Mouse (Mus musculus) ovary, postnatal 36 days (tissue): Measurements from ENCODE around the gene Cartpt.
"Not testable (repeated sequence)": the region's sequence is repeated elsewhere in the genome, so short reads cannot be mapped to it uniquely, and the experiment has no call there.

Source experiments
- DNase-seq: peaks from one replicate; pipeline ENCODE4 v3.0.0; 2022; ENCODE audit warnings: low spot score, mixed read lengths

The Cartpt gene

DNA sequence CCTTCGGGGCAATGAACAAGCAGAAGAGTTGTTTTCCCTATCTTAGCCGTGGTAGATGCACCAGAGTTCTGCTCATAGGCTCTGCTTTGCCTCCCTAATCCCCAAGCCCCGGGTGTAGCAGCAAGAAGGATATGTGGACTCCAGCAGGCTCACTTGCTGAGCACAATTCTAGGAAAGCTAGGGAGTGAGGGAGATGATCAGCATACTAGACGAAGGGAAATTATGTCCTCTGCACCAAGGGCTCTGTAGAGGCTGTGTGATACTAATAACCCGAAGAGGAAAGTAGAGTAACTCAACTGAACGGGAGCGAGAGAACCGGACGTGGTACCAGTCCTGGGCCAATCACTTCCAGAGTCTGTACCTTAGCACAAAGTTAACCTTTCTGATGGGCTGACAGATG is at the start of gene Cartpt:
Gene Cartpt, minus strand, starts transcription at position 127 of the 400 bp plus-strand sequence.
- DNase-seq: no peak

DNA sequence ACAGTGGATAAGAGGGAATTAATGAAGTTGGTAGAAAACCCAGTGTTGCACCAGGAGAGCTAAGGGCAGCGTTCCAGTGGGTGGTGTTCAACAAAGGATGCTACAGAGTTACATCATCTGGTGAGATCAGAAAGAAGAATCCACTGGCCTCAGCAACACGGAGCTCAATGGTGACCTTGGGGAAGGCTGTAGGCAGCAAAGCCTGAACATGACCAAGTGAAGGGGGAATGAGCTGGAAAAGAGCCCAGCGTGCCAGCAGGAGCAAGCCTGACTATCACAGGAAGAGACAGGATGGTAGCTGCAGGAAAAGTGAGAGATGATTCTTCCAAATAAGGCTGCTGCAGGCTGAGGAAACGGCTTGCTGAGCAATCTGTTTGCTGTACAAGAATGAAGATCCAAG is 46.5 kb upstream of the Cartpt start:
- no peak for DNase-seq

DNA sequence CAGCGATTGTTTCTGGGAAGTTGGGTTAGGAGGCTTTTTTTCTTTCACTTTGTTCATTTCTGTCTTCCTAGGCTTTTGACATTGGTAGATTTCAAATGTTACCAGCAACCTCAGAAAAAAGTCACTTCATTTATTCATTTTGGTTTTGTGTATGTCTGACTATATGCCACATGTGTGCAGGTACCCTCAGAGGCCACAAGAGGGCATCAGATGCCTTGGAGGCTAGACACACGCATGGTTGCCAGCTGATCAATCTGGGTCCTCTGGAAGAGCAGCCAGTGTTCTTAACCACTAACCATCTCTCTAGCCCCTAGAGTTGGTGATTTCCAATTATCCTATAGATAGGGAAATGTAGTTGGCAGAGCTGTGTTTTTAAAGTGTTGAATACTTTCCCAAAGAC is 42.6 kb upstream of the Cartpt start:
- no peak for DNase-seq

DNA sequence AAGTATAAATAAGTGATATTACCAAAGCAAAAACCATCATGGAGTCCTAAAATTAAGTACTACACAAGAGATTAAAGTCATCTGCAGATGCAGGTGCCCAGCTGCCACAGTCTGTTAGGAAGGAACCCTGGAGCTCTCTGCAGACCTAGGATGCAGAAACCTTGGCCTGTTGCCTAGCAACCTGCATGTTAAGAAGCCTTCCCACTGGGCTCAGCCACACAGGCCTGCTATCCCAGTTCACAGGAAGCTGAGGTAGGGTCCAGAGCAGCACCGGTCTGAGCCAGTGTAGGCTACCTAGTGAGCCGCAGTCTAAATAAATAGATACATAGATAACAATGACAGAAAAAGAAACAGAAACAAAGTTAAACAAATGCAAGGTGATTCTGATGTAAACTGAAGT is 39.7 kb upstream of the Cartpt start:
- DNase-seq: no peak

DNA sequence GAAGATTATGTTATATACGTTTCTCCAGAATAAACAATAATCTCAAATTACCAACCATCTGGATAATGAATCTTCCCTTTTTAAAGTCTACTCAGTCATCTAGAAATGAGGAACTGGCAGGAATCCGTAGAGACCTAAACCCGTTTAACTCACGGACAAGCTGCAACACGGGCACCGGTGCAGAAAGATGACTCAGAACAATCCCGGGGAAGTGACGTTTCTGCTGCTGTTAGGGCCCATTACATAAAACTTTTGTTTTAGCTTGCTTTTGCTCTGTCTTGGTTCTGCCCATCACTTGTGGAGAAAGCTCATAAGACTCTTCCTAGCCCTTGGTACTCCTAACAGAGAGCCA is 38.4 kb upstream of the Cartpt start:
- no peak for DNase-seq

DNA sequence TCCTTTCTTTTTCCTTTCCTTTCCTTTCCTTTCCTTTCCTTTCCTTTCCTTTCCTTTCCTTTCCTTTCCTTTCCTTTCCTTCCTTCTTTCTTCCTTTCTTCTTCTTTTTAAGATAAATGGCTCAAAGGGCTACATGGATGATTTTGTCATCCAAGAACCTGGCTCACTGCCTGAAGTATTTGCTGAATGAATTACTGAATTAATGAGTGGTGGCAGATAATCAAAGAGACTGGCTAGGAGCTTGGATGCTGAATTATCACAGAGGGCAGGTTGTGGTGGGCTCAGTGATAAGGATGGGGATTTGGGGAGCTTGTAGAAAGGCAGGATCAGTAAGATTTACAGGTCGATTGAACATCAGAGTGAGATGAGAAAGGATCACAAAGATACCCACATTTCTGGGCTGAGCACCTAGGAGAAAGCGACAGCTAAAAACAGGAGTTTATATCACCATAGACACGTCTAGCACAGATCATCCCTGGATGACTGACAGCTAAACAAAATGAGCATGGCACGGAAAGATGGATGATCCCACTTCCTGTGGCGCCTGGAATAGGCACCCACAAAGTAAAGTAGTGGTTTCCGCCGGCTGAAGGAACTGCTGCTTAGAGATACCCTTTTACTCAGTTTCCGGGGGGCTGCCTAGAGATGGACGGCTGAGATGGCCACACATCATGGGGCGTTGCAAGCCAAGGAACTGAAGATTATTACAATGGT is 37.9 kb upstream of the Cartpt start:
- no peak for DNase-seq

DNA sequence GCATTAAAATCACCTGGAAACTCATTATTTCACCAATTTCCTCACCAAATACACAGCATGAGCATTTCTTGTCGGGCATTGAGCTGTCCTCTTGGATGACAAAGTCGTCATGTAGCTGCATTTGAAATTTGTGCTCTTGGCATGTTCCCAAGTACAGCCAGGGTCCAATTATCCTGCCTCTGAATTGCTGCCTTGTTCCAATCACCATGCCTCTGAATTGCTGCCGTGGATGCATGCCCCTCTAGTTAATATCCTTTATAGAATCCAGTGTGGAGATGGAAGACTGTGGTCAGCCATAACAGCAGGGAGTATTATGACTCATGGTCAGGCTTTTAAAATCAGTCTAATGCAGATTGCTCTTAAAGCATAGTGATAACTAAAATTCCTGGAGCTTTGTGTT is 36.9 kb upstream of the Cartpt start:
- DNase-seq: no peak

DNA sequence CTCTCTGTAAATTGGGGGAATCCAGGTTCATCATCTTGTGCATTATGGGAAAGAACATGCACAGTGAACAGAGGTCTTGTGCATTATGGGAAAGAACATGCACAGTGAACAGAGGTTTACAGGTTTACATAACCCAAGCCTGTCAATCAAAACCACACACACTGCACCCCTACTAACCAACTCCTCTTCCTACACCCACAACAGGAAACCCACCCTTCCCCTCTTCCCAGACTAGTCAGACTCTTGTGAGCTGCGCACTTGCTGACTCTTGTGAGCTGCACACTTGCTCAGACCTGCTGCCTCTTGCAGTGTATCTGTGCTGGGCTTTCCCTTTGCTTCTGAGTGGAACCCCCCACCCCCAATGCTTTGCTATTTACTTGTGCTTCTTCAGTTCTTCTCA is 31.5 kb upstream of the Cartpt start:
- DNase-seq: no peak

DNA sequence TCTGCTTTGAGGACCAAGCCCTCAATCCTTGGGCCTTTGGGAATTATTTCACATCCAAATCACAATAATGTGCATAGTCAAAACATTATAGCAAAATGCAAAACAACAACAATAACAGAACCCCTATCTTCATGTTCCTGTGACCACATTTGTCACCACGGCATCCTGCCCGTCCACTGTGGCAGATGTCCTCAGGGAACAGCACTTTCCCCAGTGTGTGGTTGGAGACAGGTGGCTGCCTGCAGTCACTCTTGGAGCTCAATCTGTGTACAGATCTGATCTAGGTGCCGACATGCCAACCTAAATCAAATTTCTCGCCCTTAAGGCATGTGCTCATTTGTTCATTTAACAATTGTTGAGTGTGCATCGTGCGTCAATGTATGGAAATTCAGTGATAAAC is 30.6 kb upstream of the Cartpt start:
- no peak for DNase-seq

DNA sequence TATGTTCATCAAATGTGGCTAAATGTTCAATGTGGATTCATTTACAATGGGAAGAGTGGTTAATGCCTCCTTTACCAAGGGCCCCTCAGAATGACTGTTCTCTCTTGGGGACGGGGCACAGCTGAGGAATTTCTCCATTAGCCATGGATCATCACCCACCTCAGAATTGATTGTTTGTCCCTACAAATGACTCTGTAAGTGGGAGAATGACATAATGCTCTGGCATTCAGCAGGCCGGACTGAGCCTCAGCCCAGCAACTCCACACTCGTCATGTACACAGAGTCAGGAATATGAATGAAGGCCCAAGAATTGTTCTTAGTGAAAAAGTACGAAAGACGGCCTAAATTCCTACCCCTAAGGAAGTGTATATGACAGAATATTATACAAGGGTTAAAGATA is 25.4 kb upstream of the Cartpt start:
- DNase-seq: no peak

DNA sequence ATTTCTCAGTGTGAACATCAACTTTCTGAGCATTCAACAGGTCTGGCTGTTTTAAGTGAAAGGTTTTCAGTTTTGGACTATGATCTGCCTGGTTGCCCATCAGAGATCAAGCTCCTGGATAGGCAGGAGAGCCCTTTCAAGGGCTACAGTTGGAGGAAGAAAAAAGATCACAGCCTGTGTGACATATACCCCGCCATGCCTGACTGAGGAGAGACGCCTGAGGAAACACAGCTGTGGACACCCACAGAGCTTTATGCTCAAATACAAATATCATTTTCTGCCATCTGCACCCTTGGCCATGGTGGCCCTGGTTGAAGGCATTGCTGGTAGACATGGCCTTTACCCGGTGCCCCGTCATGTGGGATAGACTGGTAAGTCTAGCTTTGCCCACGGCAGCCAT is 14.7 kb upstream of the Cartpt start:
- DNase-seq: no peak

DNA sequence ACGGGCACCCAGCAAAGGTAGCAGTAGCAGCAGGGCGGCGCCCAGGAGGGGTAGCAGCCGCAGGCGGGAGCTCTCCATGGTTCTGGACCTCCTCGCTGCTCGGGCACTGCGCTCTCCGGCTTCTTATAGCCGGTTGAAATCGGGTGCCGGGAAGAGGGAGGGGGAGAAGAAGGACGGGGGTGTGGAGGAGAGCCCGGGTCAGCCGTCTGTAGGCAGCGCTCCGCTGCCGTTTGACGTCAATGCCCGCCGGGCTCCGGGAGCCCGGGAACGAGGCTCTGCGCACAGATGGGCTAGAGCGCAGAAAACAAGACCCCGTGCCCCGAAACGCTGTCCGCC is 366 bp downstream of the Cartpt start:
- peak; percentile 71 for DNase-seq

DNA sequence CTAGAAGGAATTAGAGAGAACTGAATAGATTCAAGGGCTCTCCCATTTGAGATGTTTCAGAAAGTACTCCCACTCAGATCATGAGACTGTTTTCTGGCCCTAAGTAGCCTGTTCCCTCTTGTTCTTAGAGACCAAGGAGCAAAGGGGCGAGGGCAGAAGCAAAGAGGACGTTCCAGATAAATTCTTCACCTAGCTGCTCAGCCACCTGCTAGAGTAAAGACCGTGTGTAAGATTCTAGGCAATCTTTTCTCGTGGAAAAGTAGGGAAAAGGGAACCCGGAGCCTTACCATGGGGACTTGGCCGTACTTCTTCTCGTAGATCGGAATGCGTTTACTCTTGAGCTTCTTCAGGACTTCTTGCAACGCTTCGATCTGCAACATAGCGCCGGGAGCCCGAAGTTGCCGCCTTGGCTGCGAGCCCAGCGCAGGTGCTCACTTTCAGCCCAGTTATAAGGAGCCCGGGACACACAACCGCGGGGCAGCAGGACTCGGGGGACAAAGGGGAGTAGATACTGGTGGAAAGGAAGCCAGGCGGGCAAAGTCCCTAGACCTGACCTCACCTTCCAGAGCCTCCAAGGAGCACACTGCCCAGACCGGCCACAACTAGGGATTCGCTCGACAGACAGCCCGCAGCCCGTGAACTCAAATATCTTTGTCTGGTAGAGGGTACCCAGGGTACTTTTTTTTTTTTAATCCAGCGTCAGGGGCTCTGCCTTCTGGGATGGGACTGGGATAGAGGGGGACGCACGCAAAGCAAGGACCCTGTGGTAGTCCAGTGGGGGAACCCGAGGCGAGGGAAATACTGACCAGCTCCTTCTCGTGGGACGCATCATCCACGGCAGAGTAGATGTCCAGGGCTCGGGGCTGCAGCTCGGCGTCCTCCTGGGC is 978 bp downstream of the Cartpt start:
- no peak for DNase-seq

DNA sequence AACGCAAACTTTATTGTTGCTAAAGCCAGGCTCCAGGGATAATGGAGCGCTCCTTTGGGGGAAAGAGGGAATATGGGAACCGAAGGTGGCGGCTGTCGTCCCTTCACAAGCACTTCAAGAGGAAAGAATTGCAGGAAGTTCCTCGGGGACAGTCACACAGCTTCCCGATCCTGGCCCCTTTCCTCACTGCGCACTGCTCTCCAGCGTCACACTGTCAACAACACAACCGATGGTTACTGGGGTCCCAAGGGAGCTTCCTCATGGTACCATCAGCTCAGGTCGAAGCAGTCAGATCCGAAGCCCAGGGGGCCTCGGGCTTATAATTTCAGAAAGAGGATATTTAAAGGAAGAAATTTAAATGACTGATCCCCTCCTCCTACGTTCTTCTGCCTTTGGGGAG is 2.1 kb downstream of the Cartpt start:
- DNase-seq: no peak

DNA sequence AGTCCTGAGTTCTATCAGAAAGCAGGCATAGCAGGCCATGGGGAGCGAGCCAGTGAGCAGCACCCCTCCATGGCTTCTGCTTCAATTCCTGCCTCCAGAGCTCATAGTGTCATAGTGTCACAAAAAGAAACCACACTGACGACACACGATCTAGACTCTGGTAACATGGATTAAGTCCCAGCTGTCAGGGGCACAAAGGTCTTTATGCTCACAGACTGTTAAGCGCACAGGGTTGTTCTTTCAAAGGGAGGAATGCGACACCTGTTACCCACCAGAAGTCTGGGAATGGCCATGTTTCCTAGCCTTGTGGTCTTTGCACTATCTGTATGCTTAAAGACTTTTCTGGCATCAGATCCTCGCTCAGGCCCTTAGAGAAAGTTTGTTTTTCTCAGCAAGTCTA is 15.3 kb downstream of the Cartpt start:
- no peak for DNase-seq

DNA sequence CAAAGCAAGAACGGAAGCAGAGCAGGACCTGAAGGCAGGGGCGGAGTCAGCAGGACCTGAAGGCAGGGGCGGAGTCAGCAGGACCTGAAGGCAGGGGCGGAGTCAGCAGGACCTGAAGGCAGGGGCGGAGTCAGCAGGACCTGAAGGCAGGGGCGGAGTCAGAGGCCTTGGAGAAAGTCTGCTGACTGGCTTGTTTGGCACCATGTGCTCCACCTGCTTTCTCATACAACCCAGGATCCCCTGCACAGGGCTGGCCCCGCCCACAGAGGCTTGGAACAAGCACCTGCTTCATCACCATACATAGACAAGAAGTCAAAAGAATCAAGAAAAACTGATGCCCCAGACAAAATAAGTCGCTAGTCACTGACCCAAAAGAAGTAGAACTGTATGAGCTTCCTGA is 19.1 kb downstream of the Cartpt start:
- not testable (repeated sequence) for DNase-seq

DNA sequence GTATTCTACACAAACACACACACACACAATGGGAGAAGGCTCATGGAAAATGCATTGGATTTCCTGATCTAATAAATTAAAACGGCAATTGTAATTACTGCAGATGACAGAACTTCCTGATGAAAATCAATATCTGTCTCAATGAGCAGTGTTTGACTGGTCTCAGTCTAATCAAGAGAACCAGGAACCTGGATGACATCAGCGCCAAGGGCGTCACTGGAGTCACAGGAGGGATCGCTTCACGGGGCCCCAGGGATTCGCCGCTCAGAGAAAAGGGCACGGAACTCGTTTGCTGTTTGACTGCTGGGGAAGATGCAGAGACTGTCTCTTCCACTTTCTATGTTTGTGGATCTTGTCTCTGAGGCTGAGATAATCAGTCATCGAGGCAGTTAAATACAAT is 21.2 kb downstream of the Cartpt start:
- no peak for DNase-seq

DNA sequence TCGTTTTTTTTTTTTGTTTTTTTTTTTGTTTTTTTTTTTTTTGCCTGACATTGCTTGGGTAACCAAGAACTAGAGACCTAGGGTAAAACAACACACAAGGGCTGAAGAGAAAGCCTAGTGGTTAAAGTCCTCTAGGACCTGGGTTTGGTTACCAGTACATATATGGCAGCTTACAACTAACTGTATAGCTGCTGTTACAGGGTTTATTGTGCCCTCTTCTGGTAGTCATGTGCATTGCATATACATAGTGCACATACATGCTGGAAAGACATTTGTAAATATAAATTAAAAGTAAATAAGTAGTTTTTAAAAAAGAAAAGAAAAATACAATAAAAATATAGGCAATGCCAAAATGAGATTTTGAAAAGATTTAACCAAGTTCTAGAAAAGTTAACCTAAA is 28.8 kb downstream of the Cartpt start:
- DNase-seq: no peak

DNA sequence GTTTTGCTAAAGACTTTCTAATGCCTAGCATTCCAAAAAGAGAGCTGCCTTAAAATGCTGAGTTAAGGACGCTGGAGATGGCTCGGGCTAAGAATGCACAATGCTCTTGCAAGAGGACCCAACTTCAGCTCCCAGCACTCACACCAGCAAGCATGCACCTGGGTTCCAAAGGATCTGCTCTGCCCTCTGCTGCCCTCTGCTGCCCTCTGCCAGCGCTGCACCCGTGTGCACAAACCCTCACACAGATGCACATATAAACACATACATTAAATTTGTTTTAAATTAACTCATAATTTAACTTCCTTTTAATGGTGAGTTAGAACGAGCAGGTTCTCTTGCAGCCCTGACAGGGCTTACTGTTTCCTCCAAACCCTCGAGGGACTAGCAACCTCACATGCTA is 32.5 kb downstream of the Cartpt start:
- no peak for DNase-seq

DNA sequence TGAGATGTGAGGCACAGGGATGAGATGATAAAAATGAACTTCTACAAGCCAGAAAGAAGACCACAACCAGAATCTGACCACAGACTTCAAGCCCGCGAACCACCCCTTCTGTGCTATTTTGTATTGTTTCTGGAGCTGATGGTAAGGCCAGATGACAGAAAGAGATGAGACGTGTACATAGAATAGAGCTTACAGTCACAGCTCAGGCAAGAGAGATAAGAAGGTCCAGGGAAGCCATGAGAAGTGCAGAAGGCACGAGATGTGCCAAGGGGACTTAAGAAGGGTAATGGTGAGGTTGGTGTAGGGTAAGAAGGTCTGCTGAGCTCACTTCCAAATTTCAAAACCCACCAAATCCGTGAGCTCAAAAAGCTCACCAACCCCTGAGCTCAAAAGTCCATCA is 36.6 kb downstream of the Cartpt start:
- no peak for DNase-seq

DNA sequence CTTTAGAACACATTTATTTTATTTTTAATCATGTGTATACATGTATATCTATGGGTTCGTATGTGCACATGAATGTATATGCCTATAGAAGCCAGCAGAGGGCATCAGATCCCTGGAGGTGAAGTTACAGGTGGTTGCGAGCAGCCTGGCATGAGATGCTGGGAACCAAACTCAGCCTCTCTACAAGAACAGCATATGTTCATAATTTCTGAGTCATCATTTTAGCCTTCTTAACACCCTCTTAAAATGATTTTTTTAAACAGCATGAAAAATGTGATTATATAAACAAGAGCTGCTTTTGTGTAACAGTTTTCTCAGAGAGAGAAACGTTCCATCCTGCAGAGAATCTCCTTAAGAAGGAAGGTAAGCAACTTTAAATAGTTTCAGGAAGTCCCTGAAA is 40.2 kb downstream of the Cartpt start:
- no peak for DNase-seq

DNA sequence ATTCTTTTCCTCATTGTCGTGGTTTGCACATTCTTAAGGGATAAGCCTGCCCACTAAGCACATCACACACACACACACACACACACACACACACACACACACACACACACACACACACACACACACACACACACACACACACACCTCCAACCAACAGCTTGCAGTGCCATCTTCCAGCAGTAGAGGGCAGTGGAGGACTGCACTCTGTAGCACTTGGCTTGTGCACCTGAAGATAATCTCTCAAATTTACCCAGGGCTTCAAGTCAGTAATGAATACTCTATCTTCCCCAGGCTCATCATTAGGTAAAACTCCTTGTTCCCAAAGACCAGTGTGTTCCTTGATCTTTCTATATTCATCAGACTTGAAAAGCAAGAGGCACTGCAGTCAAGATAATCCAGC is 41.8 kb downstream of the Cartpt start:
- DNase-seq: peak; percentile 14

DNA sequence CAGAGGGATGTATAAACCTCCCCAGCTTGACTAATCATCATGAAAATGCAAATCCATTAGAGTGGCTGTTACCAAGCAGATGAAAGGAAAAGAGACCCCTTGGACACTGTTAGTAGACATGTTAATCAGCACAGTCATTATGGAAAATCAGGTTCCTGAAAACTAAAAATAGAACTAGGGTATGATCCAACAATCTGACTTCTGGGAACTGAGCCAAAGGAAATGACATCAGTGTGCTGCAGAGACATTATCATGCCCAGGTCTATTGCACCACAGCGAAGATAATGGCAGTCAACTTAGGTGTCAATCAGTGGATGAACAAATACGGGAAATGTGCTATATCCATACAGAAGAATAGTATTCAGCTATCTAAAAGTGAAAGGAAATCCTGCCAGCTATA is 43.0 kb downstream of the Cartpt start:
- DNase-seq: no peak

DNA sequence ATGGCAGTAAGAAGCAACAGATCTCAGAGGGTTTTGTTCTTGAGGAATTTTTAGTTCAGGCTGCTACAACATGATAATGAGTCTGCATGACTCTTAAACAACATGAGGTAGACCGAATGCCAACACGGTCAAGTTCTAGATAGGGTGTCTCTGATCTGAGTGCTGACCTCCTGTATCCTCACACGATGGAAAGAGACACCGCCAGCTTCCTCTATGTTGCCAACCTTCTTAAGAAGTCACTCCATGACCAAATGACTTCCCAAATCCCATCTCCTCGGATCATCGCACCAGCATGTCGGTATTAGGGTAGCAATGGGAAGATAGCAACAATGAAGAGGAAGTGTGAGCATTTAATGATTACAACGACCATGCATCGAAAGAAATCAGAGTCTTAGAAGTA is 43.6 kb downstream of the Cartpt start:
- no peak for DNase-seq
